Mouse (Mus musculus) midbrain, embryonic 15.5 days (tissue): ENCODE measurements around the gene Gm7102. TPM values are rescaled to one million over a fixed set of nuclear protein-coding genes. Genes with fewer than 3 reads are reported as not detected.
"Not testable (repeated sequence)": the region's sequence is repeated elsewhere in the genome, so short reads cannot be mapped to it uniquely, and the experiment has no call there.

Experiments used
- ATAC-seq: fragments of 200-750 bp; cut with Nextera tagmentation; replicated peaks from 2 replicates; pipeline ENCODE4 v1.8.0; 2017; ENCODE audit warnings: moderate TSS enrichment
- H3K27ac ChIP-seq: fragments of 300-500 bp; sonication (generic); 2 replicates; pipeline ENCODE4 v1.5.1; 2015; ENCODE audit warnings: mild to moderate bottlenecking, inconsistent platforms
- H3K27me3 ChIP-seq: fragments of 300-500 bp; sonication (generic); replicated peaks from 2 replicates; pipeline ENCODE4 v1.6.1; 2015; ENCODE audit warnings: inconsistent platforms
- H3K36me3 ChIP-seq: fragments of 300-500 bp; sonication (generic); replicated peaks from 2 replicates; pipeline ENCODE4 v1.6.1; 2015; ENCODE audit warnings: inconsistent platforms
- H3K4me1 ChIP-seq: fragments of 300-500 bp; sonication (generic); 2 replicates; pipeline ENCODE4 v1.6.1; 2015; ENCODE audit warnings: inconsistent platforms
- H3K4me2 ChIP-seq: fragments of 300-500 bp; sonication (generic); 2 replicates; pipeline ENCODE4 v1.6.1; 2015; ENCODE audit warnings: inconsistent platforms, mild to moderate bottlenecking, moderate library complexity
- H3K4me3 ChIP-seq: fragments of 300-500 bp; sonication (generic); 2 replicates; pipeline ENCODE4 v1.5.1; 2015; ENCODE audit warnings: mild to moderate bottlenecking, inconsistent platforms
- H3K9ac ChIP-seq: fragments of 300-500 bp; sonication (generic); 2 replicates; pipeline ENCODE4 v1.6.1; 2015; ENCODE audit warnings: mild to moderate bottlenecking, inconsistent platforms
- H3K9me3 ChIP-seq: fragments of 300-500 bp; sonication (generic); 2 replicates; pipeline ENCODE4 v1.6.1; 2016; ENCODE audit warnings: inconsistent platforms
- WGBS: fragments of 180-500 bp; shearing (Covaris S2); methylation state at CpG from one replicate; pipeline ENCODE4 v1.1.7; 2015; ENCODE audit warnings: mixed read lengths; 5-methylcytosine and 5-hydroxymethylcytosine counted together
- polyA plus RNA-seq: library from polyadenylated mRNA; unstranded; fragments of >200 nt; fragmentation: Nextera tagmentation; extraction: Ambion mirVana; gene quantifications from 2 replicates; pipeline ENCODE4 v1.2.1, GENCODE M21; 2015

Gene Gm7102
- polyA plus RNA-seq = 0.22 TPM in 1 of 2 replicates, not detected in the other

DNA sequence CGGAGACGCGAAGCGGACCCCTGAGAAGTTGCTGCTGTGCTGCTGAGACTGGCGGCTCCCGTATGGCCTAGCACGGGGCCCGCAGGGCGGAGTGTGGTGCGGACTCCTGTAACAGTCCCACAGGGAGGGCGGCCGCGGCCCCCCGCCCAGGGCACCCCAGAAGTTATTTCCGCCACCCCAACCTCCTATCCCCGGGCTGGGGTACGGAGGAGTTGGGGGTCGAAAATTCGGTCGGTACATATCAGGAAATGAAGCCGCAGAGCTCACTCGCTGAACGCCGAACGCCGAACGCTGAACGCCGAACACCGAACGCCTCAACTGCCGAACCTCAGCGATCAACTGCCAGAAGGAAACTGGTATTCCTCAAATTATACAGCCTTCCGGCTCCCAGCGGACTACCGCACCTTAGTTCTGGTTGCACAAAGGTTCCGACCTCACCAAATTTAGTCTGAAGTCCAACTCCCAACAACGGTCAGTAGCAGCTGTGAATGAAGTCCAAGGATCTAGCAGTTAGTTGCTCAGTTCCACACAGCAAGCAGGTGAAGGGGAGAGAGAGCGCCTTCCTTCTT lies at the start of gene Gm7102:
Gm7102 (minus strand) TSS at position 554 of the 569 bp plus-strand sequence.
- no peaks in the 10 kb centered on the region for H3K27me3 ChIP-seq
- no peak within 1 kb of the TSS for H3K27ac ChIP-seq
- no peaks in the 10 kb centered on the region for H3K36me3 ChIP-seq
- 28% methylated on average over 39 of the region's 39 CpGs for WGBS
- H3K4me3 ChIP-seq = peak within 1 kb of the TSS; percentile 34
- no peaks in the 10 kb centered on the region for H3K9me3 ChIP-seq
- H3K4me1 ChIP-seq = no peaks in the 10 kb centered on the region
- peak within 1 kb of the TSS; percentile 49 for H3K4me2 ChIP-seq
- H3K9ac ChIP-seq = no peak within 1 kb of the TSS
- no peak for ATAC-seq

GRCm38 (mm10) chr19:61224678-61225525 lies 48.8 kb upstream of the Gm7102 start:
- H3K4me2 ChIP-seq = peak overlapping the region; percentile 71
- no peaks in the 10 kb centered on the region for H3K36me3 ChIP-seq
- ATAC-seq = peak; percentile 35
- no peaks in the 10 kb centered on the region for H3K9me3 ChIP-seq
- peak overlapping the region; percentile 57 for H3K4me3 ChIP-seq
- WGBS = 33% methylated on average over 51 of the region's 53 CpGs
- peak overlapping the region; percentile 93 for H3K27ac ChIP-seq
- H3K9ac ChIP-seq = peak overlapping the region; percentile 29; the same call in 1 of the 2 replicates
- no peaks in the 10 kb centered on the region for H3K27me3 ChIP-seq
- peaks cover 7% of the 10 kb centered on the region; the same call in 1 of the 2 replicates for H3K4me1 ChIP-seq

- ATAC-seq = no peak
- H3K27ac ChIP-seq = no peak overlapping the region
- 93% methylated on average over 6 of the region's 6 CpGs for WGBS
Measured at GRCm38 (mm10) chr19:61223706-61224328, 47.7 kb upstream of the Gm7102 start.

GRCm38 (mm10) chr19:61207506-61207905 lies 31.4 kb upstream of the Gm7102 start:
- H3K36me3 ChIP-seq, H3K9ac ChIP-seq, H3K27me3 ChIP-seq, H3K4me1 ChIP-seq, H3K4me2 ChIP-seq, ATAC-seq, H3K27ac ChIP-seq, H3K9me3 ChIP-seq, H3K4me3 ChIP-seq: not testable (repeated sequence)
- 85% methylated on average over 6 of the region's 6 CpGs for WGBS

More at GRCm38 (mm10) chr19:61223706-61224328, 47.7 kb upstream of the Gm7102 start:
- H3K9ac ChIP-seq = no peak overlapping the region
- H3K27me3 ChIP-seq = no peaks in the 10 kb centered on the region
- peaks cover 7% of the 10 kb centered on the region; the same call in 1 of the 2 replicates for H3K4me1 ChIP-seq
- H3K4me2 ChIP-seq = no peak overlapping the region
- no peak overlapping the region for H3K4me3 ChIP-seq
- H3K36me3 ChIP-seq = no peaks in the 10 kb centered on the region
- no peaks in the 10 kb centered on the region for H3K9me3 ChIP-seq

DNA sequence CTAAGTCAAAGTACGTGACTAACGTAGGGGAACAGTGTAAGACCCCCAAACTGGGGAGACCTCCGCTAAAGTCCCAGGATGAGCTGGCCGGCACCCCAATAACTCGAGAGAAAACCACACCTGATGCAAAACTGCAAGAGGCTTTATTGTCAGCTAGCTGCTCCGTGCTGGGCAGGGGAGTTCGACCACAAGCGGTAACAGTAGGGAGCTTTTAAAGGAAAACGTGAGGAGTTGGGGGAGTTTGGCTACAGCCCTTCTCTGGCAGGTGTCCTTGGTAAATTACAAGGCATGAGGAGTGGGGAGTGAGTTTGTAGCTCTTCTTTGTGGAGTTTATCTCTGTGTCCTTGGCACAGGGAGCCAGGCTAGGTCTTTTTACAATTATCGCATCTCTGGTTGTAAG lies 23.7 kb upstream of the Gm7102 start:
- H3K9me3 ChIP-seq = no peaks in the 10 kb centered on the region
- no peaks in the 10 kb centered on the region for H3K27me3 ChIP-seq
- no peak for ATAC-seq
- H3K9ac ChIP-seq = no peak overlapping the region
- H3K4me2 ChIP-seq = no peak overlapping the region
- 16% methylated on average over 10 of the region's 10 CpGs for WGBS
- no peaks in the 10 kb centered on the region for H3K4me1 ChIP-seq
- H3K36me3 ChIP-seq = no peaks in the 10 kb centered on the region
- no peak overlapping the region for H3K4me3 ChIP-seq
- no peak overlapping the region for H3K27ac ChIP-seq

DNA sequence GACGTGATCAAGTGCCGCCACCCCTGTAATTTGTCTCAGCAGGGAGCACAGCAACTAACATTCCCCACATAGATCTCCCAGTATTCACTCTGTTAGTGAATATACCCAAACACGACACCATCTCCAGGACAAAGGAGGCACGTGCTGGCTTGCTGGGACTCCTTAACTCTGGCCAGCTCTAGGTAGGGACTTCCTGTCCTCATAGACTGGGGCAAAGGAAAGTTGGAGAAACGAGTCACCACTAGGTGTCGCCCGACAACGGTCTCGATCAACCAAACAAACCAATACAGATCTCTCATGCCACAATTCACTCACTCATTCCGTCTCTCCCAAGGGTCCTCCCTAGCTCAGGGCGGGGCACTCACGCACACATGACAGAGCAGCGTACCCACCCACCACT lies 23.2 kb upstream of the Gm7102 start:
- Histone ChIP-seq H3K36me3 (no peaks in the 10 kb centered on the region), H3K27me3 (no peaks in the 10 kb centered on the region), H3K4me1 (no peaks in the 10 kb centered on the region), H3K4me3 (no peak overlapping the region), H3K9ac (no peak overlapping the region), H3K9me3 (no peaks in the 10 kb centered on the region), H3K27ac (no peak overlapping the region), H3K4me2 (no peak overlapping the region)
- ATAC-seq = no peak
- WGBS = 15% methylated on average over 13 of the region's 13 CpGs

GRCm38 (mm10) chr19:61183590-61183989 lies 7.5 kb upstream of the Gm7102 start, which contains the start of gene Gm6020:
Gene Gm6020, plus strand, starts transcription at chr19:61183890.
- H3K27me3 ChIP-seq, H3K4me3 ChIP-seq, H3K4me1 ChIP-seq, H3K36me3 ChIP-seq, H3K27ac ChIP-seq, H3K4me2 ChIP-seq, H3K9me3 ChIP-seq, ATAC-seq, H3K9ac ChIP-seq: not testable (repeated sequence)
- 87% methylated on average over 2 of the region's 2 CpGs for WGBS

- Histone ChIP-seq H3K36me3 (no peaks in the 10 kb centered on the region), H3K27ac (no peak overlapping the region), H3K27me3 (no peaks in the 10 kb centered on the region), H3K4me1 (peaks cover 11% of the 10 kb centered on the region), H3K4me3 (peak overlapping the region; percentile 44), H3K9ac (peak overlapping the region; percentile 48), H3K4me2 (peak overlapping the region; percentile 87), H3K9me3 (no peaks in the 10 kb centered on the region)
- WGBS = 5% methylated on average over 27 of the region's 27 CpGs
- ATAC-seq = peak; percentile 79
Measured at GRCm38 (mm10) chr19:61151701-61152420, 24.2 kb downstream of the Gm7102 start.

DNA sequence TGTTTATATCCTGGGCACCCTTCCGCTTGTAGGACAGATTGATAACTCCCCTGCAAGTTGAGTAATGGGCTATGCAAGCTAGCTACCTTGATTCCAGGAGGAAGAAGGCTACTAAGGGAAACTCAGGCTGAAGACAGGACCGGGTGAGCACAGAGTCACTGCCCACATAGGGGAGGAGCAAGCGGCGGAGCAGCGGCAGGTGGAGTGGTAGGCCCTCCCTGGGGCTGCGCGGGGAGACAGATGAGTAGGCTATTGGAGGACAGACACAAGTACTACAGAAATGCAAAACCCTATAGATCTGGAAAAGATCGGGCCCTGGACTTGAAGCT lies 24.8 kb downstream of the Gm7102 start:
- Histone ChIP-seq H3K9me3 (no peaks in the 10 kb centered on the region), H3K27ac (no peak overlapping the region), H3K36me3 (no peaks in the 10 kb centered on the region), H3K27me3 (no peaks in the 10 kb centered on the region), H3K4me3 (peak overlapping the region; percentile 44), H3K9ac (peak overlapping the region; percentile 48), H3K4me2 (peak overlapping the region; percentile 87), H3K4me1 (peaks cover 11% of the 10 kb centered on the region)
- 5% methylated on average over 8 of the region's 8 CpGs for WGBS
- peak; percentile 73; the same call in 1 of the 2 replicates for ATAC-seq

- H3K4me3 ChIP-seq = peak overlapping the region; percentile 82
- peaks cover 24% of the 10 kb centered on the region for H3K4me1 ChIP-seq
- WGBS = 20% methylated on average over 4 of the region's 4 CpGs
- no peaks in the 10 kb centered on the region for H3K27me3 ChIP-seq
- peak overlapping the region; percentile 63; the same call in 1 of the 2 replicates for H3K27ac ChIP-seq
- no peaks in the 10 kb centered on the region for H3K9me3 ChIP-seq
- peak overlapping the region; percentile 87 for H3K9ac ChIP-seq
- ATAC-seq = no peak
- H3K4me2 ChIP-seq = peak overlapping the region; percentile 87
- H3K36me3 ChIP-seq = no peaks in the 10 kb centered on the region
Measured at GRCm38 (mm10) chr19:61141299-61141698, 34.8 kb downstream of the Gm7102 start.

- Histone ChIP-seq H3K4me2 (peak within 1 kb of the TSS; percentile 87), H3K27ac (peak within 1 kb of the TSS; percentile 63), H3K27me3 (no peaks in the 10 kb centered on the region), H3K9me3 (no peaks in the 10 kb centered on the region), H3K9ac (peak within 1 kb of the TSS; percentile 87), H3K4me1 (peaks cover 24% of the 10 kb centered on the region), H3K36me3 (no peaks in the 10 kb centered on the region), H3K4me3 (peak within 1 kb of the TSS; percentile 82)
- 1% methylated on average over 18 of the region's 18 CpGs for WGBS
- peak; percentile 100 for ATAC-seq
Measured at GRCm38 (mm10) chr19:61140342-61141206, 35.5 kb downstream of the Gm7102 start, which contains the start of gene Zfp950. Gene Zfp950, minus strand, starts transcription at chr19:61140840.
